Mouse (Mus musculus) limb, embryonic 14.5 days (tissue): ENCODE results near the gene Irf2bp1. TPM values are rescaled to one million over a fixed set of nuclear protein-coding genes. Genes with fewer than 3 reads are reported as not detected.

Experiments
- ATAC-seq: fragments of 200-750 bp; cut with Nextera tagmentation; 2 replicates; pipeline ENCODE4 v1.8.0; 2017; ENCODE audit warnings: low read depth, moderate number of reproducible peaks, moderate TSS enrichment; ENCODE audit not compliant: low FRiP score
- DNase-seq: peaks from one replicate; pipeline ENCODE4 v3.0.0-alpha.2; 2015; ENCODE audit warnings: low spot score
- H3K27ac ChIP-seq: fragments of 300-500 bp; sonication (generic); replicated peaks from 2 replicates; pipeline ENCODE4 v1.5.1; 2014; ENCODE audit warnings: low read depth, mild to moderate bottlenecking, low read length, moderate library complexity, mixed read lengths
- H3K27me3 ChIP-seq: fragments of 300-500 bp; sonication (generic); 2 replicates; pipeline ENCODE4 v1.6.1; 2014; ENCODE audit warnings: low read length, mixed read lengths; ENCODE audit not compliant: control insufficient read depth, insufficient read depth
- H3K36me3 ChIP-seq: fragments of 300-500 bp; sonication (generic); 2 replicates; pipeline ENCODE4 v1.6.1; 2014; ENCODE audit warnings: mild to moderate bottlenecking, low read length, moderate library complexity, mixed read lengths; ENCODE audit not compliant: control insufficient read depth, insufficient read depth
- H3K4me1 ChIP-seq: fragments of 300-500 bp; sonication (generic); 2 replicates; pipeline ENCODE4 v1.6.1; 2014; ENCODE audit warnings: antibody characterized with exemption, low read length, mixed read lengths; ENCODE audit not compliant: control insufficient read depth, insufficient read depth
- H3K4me2 ChIP-seq: fragments of 300-500 bp; sonication (generic); replicated peaks from 2 replicates; pipeline ENCODE4 v1.6.1; 2014; ENCODE audit warnings: low read depth, mild to moderate bottlenecking, low read length, moderate library complexity; ENCODE audit not compliant: severe bottlenecking
- H3K4me3 ChIP-seq: fragments of 300-500 bp; sonication (generic); replicated peaks from 2 replicates; pipeline ENCODE4 v1.5.1; 2014; ENCODE audit warnings: low read length
- H3K9ac ChIP-seq: fragments of 300-500 bp; sonication (generic); 2 replicates; pipeline ENCODE4 v1.6.1; 2014; ENCODE audit warnings: mild to moderate bottlenecking, low read depth, low read length, moderate library complexity; ENCODE audit not compliant: severe bottlenecking
- H3K9me3 ChIP-seq: fragments of 300-500 bp; sonication (generic); 2 replicates; pipeline ENCODE4 v1.6.1; 2016; ENCODE audit warnings: low read length; ENCODE audit not compliant: control insufficient read depth
- POLR2A ChIP-seq: fragments of 200-500 bp; IDR thresholded peaks from 2 replicates; pipeline ENCODE4 v1.8.0; 2012; ENCODE audit warnings: inconsistent platforms, mild to moderate bottlenecking, moderate library complexity, borderline replicate concordance; ENCODE audit not compliant: insufficient read depth, insufficient read length; ENCODE audit errors: extremely low read depth
- WGBS: fragments of 180-500 bp; shearing (Covaris S2); extraction: QIAGEN DNeasy Blood & Tissue Kit; methylation state at CpG from one replicate; pipeline ENCODE4 v1.1.7; 2014; 5-methylcytosine and 5-hydroxymethylcytosine counted together
- polyA plus RNA-seq, 2 experiments: library from polyadenylated mRNA; depleted of rRNA in 1 of 2; stranded (reverse) in 1 of 2; unstranded in 1 of 2; fragments of >200 nt; fragmentation: Nextera tagmentation in 1 of 2; extraction: Ambion mirVana in 1 of 2; gene quantifications; 2 replicates each; pipeline versions ENCODE4 v1.2.1 to v1.2.3; 2012 to 2014

Irf2bp1 gene
- polyA plus RNA-seq, 2 experiments = 34.2 to 36.1 TPM

DNA sequence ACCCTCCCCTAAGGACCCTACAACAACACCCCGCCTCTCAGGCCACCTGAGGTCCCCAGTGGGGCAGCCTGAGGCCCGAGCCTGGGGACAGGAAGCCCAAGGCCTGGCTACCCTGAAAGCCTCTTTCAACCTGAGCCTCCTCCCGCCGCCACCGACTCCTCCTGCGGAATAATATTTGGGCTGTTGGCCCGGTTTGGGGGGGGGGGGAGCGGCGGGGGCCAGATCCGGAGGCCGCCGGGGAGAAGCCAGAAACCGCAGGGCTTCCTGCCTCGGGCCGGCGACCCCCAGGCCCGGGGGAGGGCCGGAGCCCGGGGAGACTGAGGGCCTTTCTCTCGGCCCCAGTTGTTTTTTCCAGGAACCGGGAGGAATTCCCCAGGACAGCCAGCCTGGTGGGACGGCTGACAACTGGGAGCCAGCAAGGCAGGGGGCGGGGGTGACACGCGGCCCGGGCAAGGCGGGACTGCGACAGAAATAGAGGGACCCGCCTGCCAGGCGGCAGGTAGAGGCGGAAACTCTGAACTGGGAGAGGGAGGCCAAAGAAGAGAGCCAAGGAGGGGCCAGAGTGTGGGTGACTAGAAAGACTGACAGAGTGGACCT lies 8.3 kb downstream of the Irf2bp1 start:
- Histone ChIP-seq H3K27ac (peak overlapping the region; percentile 68), H3K4me3 (peak overlapping the region; percentile 32), H3K36me3 (peaks cover 9% of the 10 kb centered on the region), H3K9ac (peak overlapping the region; percentile 60), H3K9me3 (no peaks in the 10 kb centered on the region), H3K27me3 (no peaks in the 10 kb centered on the region), H3K4me1 (peaks cover 18% of the 10 kb centered on the region), H3K4me2 (peak overlapping the region; percentile 47)
- no peak for TF ChIP-seq POLR2A
- ATAC-seq = peak; percentile 48
- WGBS = 4% methylated on average over 27 of the region's 31 CpGs
- DNase-seq = no peak

DNA sequence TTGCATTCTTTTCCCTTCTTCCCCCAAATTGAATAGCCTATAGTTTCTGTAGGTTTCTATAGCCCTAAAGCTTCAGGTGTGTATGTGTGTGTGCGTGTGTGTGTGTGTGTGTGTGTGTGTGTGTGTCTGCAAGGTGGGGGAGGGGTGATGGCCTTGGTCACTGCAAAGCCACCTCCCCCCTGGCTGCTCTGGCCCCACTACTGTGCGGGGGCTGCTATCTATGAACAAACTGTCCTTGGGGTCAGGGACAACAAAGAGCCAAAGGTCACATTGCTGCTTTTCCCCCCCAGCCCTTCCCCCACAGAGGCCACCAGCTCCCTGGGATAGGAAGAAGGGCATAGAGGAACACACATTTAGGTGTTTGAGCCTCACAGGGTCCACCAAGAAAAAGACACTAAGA lies 9.0 kb downstream of the Irf2bp1 start:
- Histone ChIP-seq H3K4me2 (peak overlapping the region; percentile 47; the same call in 1 of the 2 replicates), H3K9me3 (no peaks in the 10 kb centered on the region), H3K4me1 (peaks cover 13% of the 10 kb centered on the region), H3K36me3 (peaks cover 2% of the 10 kb centered on the region), H3K4me3 (peak overlapping the region; percentile 32; the same call in 1 of the 2 replicates), H3K27me3 (no peaks in the 10 kb centered on the region), H3K9ac (no peak overlapping the region), H3K27ac (peak overlapping the region; percentile 68; the same call in 1 of the 2 replicates)
- no peak for TF ChIP-seq POLR2A
- DNase-seq = no peak
- ATAC-seq = no peak
- 36% methylated on average over 2 of the region's 2 CpGs for whole genome bisulfite sequencing

DNA sequence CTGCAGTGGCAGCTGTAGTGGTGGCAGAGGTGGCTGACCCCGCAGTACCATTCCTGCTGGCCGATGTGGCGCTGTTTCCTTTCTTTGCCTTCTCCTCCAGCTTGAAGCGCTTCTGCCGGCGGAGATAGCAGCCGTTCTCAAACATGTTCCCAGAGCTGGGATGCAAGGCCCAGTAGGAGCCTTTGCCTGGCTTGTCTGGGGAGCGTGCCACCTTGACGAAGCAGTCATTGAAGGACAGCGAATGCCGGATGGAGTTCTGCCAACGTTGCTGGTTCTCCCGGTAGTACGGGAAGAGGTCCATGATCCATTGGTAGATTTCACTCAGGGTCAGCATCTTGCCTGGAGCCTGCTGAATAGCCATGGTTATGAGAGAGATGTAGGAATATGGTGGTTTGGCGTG lies 10.6 kb downstream of the Irf2bp1 start:
- H3K9me3 ChIP-seq = no peaks in the 10 kb centered on the region
- H3K36me3 ChIP-seq = no peaks in the 10 kb centered on the region
- DNase-seq = no peak
- TF ChIP-seq POLR2A = no peak
- H3K4me3 ChIP-seq = no peak overlapping the region
- H3K9ac ChIP-seq = no peak overlapping the region
- peaks cover 13% of the 10 kb centered on the region for H3K4me1 ChIP-seq
- ATAC-seq = no peak
- no peaks in the 10 kb centered on the region for H3K27me3 ChIP-seq
- 62% methylated on average over 13 of the region's 15 CpGs for WGBS
- H3K27ac ChIP-seq = no peak overlapping the region
- H3K4me2 ChIP-seq = no peak overlapping the region

DNA sequence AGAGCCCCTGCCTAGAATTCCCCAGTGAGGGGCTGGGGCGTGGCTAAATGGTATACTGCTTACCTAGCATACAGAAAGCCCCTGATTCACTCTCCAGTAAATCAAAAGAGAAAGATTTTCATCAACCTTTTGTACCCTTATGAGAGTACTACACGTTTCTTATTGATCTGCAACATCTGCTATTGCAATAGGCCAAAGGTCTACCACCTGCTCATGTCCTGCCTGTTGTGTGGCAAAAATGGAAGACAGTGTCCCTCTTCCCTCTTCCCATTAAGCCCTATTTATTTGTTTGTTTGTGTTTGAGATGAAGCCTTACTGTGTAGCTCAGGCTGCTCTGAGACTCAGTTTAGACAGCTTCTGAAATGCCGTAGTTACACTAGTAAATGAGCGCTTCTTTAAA lies 12.2 kb downstream of the Irf2bp1 start:
- peaks cover 3% of the 10 kb centered on the region for H3K27me3 ChIP-seq
- H3K27ac ChIP-seq = no peak overlapping the region
- ATAC-seq = no peak
- no peak overlapping the region for H3K9ac ChIP-seq
- no peak overlapping the region for H3K4me3 ChIP-seq
- no peak overlapping the region for H3K4me2 ChIP-seq
- peaks cover 13% of the 10 kb centered on the region for H3K4me1 ChIP-seq
- WGBS = 82% methylated on average over 4 of the region's 4 CpGs
- no peaks in the 10 kb centered on the region for H3K9me3 ChIP-seq
- no peak for DNase-seq
- TF ChIP-seq POLR2A = no peak
- no peaks in the 10 kb centered on the region for H3K36me3 ChIP-seq

DNA sequence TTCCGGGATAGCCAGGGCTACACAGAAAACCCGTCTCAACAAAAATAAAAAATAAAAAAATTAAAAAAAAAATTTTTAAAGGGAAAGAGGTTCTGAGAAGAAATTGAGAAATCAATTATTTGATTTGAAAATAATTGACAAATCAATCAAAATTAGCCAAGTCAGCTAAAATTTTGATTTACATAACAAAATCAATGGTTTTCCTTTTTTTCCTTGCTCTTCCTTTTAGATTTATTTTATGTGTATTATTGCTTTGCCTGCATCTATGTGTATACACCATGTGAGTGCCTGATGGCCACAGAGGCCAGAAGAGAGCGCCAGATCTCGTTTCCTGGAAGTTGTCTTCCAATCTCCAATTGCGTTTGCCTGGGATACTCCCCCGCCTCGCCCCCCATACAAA lies 14.1 kb downstream of the Irf2bp1 start:
- no peak overlapping the region for H3K4me2 ChIP-seq
- TF ChIP-seq POLR2A = no peak
- H3K27ac ChIP-seq = no peak overlapping the region
- no peak overlapping the region for H3K4me3 ChIP-seq
- H3K9me3 ChIP-seq = no peaks in the 10 kb centered on the region
- H3K9ac ChIP-seq = no peak overlapping the region
- H3K4me1 ChIP-seq = no peaks in the 10 kb centered on the region; the same call in 1 of the 2 replicates
- H3K27me3 ChIP-seq = peaks cover 21% of the 10 kb centered on the region
- H3K36me3 ChIP-seq = no peaks in the 10 kb centered on the region
- DNase-seq (no peak), ATAC-seq (no peak)
- 84% methylated on average over 7 of the region's 7 CpGs for WGBS

DNA sequence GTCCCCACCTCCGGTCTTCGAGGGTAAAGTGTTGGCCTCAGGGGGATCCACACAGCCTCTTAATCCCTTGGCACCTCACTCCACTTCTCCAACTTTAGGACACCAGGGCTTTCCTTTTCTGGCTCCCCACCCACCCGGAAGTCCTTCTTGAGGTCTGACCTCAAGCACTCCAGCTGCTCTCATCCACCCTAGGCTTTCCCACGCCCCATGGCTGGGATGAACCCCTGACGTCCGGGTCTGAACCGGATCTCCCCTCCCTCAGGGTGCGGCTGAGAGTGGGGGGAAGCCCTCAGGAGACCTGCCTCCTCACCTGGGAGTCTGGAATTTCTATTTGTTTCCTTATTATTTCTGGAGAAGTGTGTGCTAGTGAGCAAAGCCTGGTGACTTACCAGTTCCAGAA lies 17.2 kb downstream of the Irf2bp1 start:
- 24% methylated on average over 8 of the region's 8 CpGs for WGBS
- H3K9ac ChIP-seq = no peak overlapping the region
- no peak for ATAC-seq
- no peaks in the 10 kb centered on the region for H3K36me3 ChIP-seq
- H3K9me3 ChIP-seq = no peaks in the 10 kb centered on the region
- peaks cover 32% of the 10 kb centered on the region for H3K27me3 ChIP-seq
- peaks cover 9% of the 10 kb centered on the region; the same call in 1 of the 2 replicates for H3K4me1 ChIP-seq
- no peak for DNase-seq
- no peak overlapping the region; the same call in 1 of the 2 replicates for H3K4me2 ChIP-seq
- no peak for TF ChIP-seq POLR2A
- H3K27ac ChIP-seq = no peak overlapping the region
- 0 out of 2 replicates have a peak overlapping the region, but pooled peaks have one; percentile 5 for H3K4me3 ChIP-seq
